Mouse (Mus musculus): ENCODE measurements around the gene Lin7a.

Lin7a gene

GRCm38 (mm10) chr10:107251801-107252502, 19.5 kb upstream of the Lin7a start:
- no peak for DNase-seq (ENCODE audit: low spot score)

GRCm38 (mm10) chr10:107252503-107252815, 19.0 kb upstream of the Lin7a start:
- DNase-seq (ENCODE audit: low spot score) = no peak

GRCm38 (mm10) chr10:107253191-107253965, 18.1 kb upstream of the Lin7a start:
- no peak for DNase-seq (ENCODE audit: low spot score)

- DNase-seq (ENCODE audit: low spot score) = no peak
Observed at GRCm38 (mm10) chr10:107254656-107255055, 16.8 kb upstream of the Lin7a start.

GRCm38 (mm10) chr10:107255351-107256050, 16.0 kb upstream of the Lin7a start:
- DNase-seq (ENCODE audit: low spot score) = no peak

- DNase-seq (ENCODE audit: low spot score) = no peak
Observed at GRCm38 (mm10) chr10:107256451-107256960, 15.0 kb upstream of the Lin7a start.

- no peak for DNase-seq (ENCODE audit: low spot score)
Observed at GRCm38 (mm10) chr10:107260428-107260827, 11.1 kb upstream of the Lin7a start.

GRCm38 (mm10) chr10:107272131-107272803, 781 bp downstream of the Lin7a start:
- no peak for DNase-seq (ENCODE audit: low spot score)

- DNase-seq (ENCODE audit: low spot score) = no peak
Observed at GRCm38 (mm10) chr10:107272804-107273145, 1.3 kb downstream of the Lin7a start.

GRCm38 (mm10) chr10:107273848-107274247, 2.4 kb downstream of the Lin7a start:
- no peak for DNase-seq (ENCODE audit: low spot score)

GRCm38 (mm10) chr10:107274785-107275184, 3.3 kb downstream of the Lin7a start:
- no peak for DNase-seq (ENCODE audit: low spot score)

- DNase-seq (ENCODE audit: low spot score) = no peak
Observed at GRCm38 (mm10) chr10:107276647-107277046, 5.2 kb downstream of the Lin7a start.

GRCm38 (mm10) chr10:107293934-107294664, 22.6 kb downstream of the Lin7a start:
- no peak for DNase-seq (ENCODE audit: low spot score)

- DNase-seq (ENCODE audit: low spot score) = no peak
Observed at GRCm38 (mm10) chr10:107300587-107301248, 29.2 kb downstream of the Lin7a start.

GRCm38 (mm10) chr10:107310964-107311490, 39.5 kb downstream of the Lin7a start:
- no peak for DNase-seq (ENCODE audit: low spot score)

GRCm38 (mm10) chr10:107312609-107313008, 41.1 kb downstream of the Lin7a start:
- DNase-seq (ENCODE audit: low spot score) = no peak

GRCm38 (mm10) chr10:107313395-107313794, 41.9 kb downstream of the Lin7a start:
- no peak for DNase-seq (ENCODE audit: low spot score)

- no peak for DNase-seq (ENCODE audit: low spot score)
Observed at GRCm38 (mm10) chr10:107315251-107315650, 43.8 kb downstream of the Lin7a start.

GRCm38 (mm10) chr10:107315681-107316080, 44.2 kb downstream of the Lin7a start:
- no peak for DNase-seq (ENCODE audit: low spot score)

GRCm38 (mm10) chr10:107316100-107316499, 44.6 kb downstream of the Lin7a start:
- no peak for DNase-seq (ENCODE audit: low spot score)

GRCm38 (mm10) chr10:107319648-107320047, 48.2 kb downstream of the Lin7a start:
- DNase-seq (ENCODE audit: low spot score) = no peak

All from ovary, adult 18-20 months (tissue).